Mouse (Mus musculus): Measurements from ENCODE around the gene Arhgef28.
"Not testable (repeated sequence)": the region's sequence is repeated elsewhere in the genome, so short reads cannot be mapped to it uniquely, and the experiment has no call there.

Arhgef28 gene

DNA sequence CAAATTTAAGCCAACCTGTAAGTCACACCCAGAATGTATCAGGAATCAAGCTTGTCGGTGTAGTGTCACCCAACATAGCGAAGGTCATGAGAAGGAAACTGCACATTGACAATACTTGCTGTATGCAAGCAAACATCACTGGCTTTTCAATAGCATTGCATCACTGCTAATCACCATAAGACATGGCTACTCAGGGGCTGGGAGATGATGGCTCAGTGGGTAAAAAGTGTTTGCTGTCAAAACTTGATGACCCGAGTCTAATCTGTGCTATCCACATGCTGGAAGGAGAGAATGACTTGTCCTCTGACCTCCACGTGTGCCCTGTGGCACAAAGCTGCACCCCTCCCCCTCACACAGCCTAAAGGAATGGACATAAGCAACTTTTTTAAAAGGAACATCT lies 133.0 kb downstream of the Arhgef28 start:
- DNase-seq (ENCODE audit: low spot score in 2 of 2) = no peak

DNA sequence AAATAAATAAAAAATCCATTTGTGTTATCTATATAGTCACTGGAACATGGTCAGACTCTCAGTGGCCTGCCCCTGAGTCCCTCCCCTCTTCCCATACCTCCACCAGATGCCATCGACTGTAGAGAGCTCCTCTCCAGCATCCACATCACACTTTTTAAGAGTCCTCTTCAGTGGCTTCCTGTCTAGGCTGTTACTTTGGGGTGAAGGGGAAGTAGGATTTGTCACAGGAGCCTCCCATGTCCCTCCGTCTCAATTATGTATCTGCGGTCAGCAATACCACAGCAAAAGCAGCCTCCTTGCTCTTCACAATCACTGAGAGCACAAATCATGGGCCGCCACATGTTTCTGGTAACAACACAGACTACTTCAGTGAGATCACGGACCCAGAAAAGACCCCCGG lies 135.8 kb downstream of the Arhgef28 start:
- no peak for DNase-seq (ENCODE audit: low spot score in 2 of 2)

DNA sequence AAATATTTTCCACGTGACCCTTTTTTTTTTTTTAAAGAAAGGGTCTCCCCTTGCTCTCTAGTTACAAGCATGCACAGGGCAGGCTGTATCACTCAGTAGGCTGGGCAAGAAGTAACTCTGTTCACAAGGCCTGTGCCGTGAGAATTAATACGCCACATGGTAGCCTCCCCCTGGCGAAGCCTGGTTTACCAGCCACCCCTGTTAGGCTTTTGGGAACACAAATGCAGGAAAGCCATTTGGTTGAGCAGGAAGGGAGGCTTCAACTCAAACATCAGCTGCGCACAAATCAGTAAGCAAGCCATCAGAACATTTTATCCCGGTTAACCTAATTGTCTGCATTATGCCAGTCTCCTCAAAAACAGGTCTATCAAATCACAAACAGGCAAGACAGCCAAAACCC lies 136.6 kb downstream of the Arhgef28 start:
- DNase-seq (ENCODE audit: low spot score in 2 of 2) = no peak

DNA sequence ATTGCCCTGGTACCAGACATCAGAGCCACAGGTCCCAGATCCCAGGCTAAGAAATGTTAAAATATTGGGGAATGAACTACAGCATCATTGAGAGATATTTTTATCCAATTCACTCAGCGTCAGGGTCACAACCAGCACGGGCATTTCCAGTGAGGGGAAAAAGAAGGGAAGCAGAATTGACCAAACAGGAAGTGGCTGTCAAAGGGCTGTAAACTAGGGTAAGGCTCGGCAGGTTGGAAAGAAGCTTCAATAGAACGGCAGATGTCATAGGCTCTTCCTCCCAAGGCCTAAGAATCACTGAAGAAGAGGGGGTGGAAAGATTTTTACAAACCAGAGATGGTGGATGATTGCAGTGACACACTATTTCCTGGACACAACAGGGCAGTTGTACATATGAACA lies 143.4 kb downstream of the Arhgef28 start:
- DNase-seq (ENCODE audit: low spot score in 2 of 2) = no peak

DNA sequence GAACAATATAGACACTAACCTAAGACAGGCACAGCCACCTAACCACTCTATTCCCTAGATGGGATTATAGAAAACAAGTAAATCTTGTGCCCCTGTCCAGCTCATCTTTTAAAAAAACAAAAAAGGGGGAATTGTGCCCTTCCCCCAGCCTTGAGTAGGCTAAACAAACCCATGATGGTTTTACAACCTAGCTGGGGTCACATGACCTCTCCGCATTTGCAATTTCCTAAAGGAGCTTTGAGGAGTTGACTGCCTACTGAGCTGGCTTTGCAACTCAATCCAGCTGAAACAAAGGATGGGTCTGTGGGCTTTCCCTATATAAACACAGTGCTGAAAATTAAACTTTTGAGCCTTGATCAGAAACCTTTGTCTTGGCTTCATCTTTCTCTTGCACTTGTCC lies 146.1 kb downstream of the Arhgef28 start:
- not testable (repeated sequence) for DNase-seq (ENCODE audit: low spot score in 2 of 2)

DNA sequence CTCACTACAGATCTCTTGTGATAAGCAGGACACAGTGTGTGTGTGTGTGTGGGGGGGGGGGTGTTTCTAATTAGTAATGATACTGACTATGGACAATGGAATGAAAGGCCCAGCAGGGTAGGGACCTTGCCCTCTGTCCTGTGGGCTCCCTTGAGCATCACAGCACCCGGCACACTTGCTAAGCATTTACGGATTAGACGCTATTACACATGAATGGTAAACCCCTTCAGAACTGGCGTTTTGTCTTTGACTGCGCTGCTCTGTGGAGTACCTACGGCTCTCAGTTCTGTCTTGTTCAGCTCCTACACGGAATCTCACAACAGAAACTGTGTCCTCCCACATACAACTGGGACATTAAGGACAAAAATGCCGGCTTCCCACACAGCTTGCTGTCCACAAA lies 151.0 kb downstream of the Arhgef28 start:
- no peak for DNase-seq (ENCODE audit: low spot score in 2 of 2)

DNA sequence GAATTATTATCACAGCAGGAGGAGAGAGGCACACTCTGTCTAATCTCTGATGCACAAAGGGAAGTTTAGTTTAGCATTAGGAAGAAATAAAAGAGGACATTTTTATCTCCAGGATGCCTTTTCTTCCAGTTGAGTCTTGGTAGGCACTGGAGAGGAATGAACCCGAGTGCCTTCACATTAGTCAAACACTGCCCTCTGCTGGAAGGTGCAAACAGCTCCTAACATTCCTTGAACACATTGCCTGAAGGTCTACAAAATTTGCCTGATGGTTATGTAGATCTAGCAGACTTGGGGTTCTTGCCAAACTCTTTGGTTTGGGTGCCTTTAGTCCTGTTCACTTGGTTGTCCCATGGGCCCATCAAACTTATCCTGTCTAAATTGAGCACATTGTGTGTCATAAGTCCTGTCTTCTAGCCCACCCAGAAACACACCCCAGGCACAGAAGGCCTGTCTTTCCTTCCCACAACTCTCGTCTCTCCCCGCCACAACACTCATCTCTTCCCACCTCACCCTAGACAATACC lies 165.6 kb downstream of the Arhgef28 start:
- peak in 1 of 2 experiments; percentile 51 for DNase-seq (ENCODE audit: low spot score in 2 of 2)

DNA sequence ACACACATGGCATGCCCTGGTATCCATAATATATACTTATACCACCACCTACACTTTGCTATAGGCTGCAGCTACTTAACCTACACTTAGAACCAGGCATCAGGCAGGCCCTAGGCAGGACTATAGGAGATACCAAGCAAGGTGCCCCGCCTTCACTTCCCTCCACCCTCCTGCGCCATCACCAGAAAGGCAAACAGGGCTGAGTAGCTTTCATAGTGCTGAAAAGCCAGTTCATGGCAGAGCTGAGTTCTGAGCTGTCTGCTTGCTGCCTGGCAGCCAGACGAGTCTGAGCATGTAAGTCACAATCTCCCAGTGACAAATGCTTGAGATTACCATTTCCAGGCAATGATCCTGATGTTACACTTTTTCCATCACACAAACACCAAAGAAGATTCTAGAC lies 167.5 kb downstream of the Arhgef28 start:
- DNase-seq (ENCODE audit: low spot score in 2 of 2) = no peak

DNA sequence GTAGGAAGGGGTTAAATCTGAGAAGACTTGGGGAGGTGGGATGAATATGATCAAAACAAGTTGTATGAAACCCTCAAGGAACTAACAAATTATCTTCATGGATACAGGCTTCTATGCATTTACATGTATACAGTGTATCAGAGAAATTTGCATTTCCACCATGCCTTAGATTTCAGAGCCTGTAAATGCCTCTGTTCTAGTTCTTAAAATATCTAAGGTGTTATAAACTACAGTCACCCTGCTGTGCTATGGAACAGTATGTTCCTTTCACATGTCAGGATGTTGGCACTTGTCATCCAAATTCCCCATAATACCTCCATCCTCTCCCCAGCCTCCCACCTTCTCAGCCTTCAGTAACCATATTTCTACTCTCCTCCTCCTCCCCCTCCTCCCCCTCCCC lies 168.5 kb downstream of the Arhgef28 start:
- no peak for DNase-seq (ENCODE audit: low spot score in 2 of 2)

DNA sequence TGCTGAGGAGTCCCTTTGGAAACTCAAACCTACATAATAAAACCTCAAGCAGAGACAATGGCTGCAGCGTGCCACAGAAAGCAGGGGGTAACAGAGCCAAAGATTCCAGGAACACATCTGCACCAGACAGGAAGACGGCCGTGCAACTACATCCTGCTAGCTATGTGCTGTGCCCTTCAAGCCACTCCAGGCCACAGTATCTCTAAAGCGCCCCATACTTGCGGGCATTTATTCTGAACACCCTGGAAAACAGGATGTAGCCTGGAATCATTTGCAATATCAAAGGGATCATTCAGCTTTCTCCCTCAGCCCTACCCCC lies 174.6 kb downstream of the Arhgef28 start:
- DNase-seq (ENCODE audit: low spot score in 2 of 2) = no peak

DNA sequence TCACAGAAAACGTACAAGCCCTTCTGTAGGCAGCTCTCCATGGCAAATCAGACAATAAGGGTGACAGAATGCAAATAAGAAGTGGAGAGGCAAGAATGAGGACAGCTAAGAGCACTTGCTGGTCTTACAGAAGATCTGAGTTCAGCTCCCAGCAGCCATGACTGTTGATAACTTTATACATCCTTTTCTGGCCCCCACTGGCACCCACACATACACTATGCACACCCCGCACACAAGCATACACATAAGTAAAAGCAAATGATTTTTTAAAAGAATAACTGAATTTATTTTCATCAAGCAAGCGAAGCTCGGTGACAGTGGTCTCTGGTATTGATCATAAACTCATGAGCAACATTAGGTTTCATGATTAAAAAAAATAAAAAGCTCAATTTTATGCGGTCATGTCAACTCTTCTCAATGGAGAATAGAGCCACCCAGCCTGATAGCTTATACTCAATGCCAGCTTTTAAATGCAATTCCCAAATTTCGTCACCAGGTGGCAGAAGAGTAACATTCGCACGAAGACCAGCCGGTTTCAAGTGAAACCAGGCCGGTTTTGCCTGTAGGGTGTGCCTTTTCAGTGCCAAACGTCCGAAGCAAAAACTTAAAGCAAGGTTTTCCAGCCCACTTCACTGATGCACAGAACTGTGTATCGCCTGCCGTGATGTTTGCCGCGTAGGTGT lies 175.1 kb downstream of the Arhgef28 start:
- peak; percentile 55 to 75 for DNase-seq (ENCODE audit: low spot score in 2 of 2)

DNA sequence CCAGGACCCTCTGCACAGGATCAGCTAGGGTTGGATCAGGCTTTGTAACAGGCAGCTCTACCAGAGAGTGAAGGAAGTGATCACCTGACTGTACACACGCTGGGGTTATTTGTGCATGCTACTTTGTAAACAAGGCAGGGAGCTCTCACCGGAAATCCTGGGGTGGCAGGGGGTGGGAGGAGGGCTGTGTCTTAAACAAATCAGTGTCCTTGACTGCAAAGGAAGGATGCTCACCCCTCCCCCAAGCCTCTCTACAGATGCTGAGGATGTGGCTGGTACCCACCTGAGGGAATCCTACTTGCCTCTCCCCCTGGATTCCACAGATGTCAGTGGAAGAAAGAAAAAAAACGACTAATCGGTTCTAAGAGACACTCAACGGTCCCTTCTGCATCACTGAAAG lies 176.2 kb downstream of the Arhgef28 start:
- DNase-seq (ENCODE audit: low spot score in 2 of 2) = no peak

DNA sequence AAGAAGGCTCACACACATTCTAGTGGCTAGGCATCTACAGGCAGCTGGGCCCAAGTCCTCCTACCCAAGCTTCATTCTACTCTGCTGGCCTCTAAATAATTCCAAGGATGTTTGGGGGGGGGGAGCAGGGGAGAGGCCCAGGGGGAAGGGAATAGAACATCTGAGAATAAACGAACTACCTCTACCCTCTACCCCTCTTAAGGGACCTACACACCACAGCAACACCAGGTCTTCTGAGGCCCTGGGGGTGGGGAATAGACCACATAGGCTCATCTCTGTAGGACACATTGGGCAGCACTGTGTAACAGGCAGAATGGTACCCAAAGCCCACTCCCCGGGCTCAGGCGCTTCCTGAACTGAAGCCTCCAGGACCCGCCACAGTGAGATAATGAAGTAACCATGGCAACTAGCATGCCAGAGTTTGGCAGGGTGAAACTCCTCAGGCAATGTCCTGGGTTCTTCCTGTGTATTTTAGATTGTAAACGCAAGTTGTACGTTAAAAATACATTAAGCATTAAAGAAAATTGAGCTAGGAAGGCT lies 177.5 kb downstream of the Arhgef28 start:
- no peak for DNase-seq (ENCODE audit: low spot score in 2 of 2)

DNA sequence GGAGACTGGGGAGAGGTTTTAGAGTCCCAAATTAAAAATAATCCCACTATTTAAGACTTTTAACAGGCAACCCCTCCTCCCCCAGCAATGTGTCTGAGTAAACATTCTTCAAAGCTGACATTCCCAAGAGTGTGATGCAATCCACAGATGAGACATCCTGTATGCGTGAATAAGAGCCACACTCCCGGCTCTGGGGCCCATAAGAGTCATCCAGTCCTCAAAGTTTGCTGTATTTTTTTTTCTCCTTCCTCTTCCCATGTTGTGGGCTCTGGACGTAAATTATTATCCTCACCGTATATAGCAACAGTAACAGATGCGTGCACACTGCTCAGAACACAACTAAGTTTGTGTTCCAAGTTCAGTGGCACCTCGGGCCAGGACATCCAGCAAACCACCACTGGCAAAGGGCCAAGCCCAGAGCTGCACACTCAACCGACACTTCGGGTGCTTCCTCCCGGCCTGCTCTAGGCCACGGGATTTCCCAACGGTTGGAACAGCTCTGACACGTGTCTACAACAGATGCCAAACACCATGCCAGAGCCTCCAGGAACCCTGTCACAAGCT lies 178.5 kb downstream of the Arhgef28 start:
- peak in 1 of 2 experiments; percentile 38 for DNase-seq (ENCODE audit: low spot score in 2 of 2)

DNA sequence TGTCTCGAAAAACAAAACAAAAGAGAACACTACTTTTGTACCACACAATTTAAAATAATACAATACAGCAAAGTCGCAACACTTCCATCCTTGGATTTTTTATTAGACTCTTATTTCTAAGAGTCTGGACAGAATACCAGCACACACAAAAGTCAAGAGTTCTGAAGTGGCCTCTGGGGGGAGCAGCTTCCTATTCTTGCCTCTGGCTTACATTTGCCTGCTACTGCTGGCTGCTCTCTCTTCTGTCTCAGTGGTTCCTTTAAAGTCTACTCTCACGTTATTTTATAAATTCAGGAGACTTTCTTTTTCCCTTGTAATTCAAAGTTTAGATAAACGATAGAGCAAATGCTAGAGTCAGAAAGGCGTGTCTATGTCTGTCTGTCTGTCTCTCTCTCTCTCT lies 179.1 kb downstream of the Arhgef28 start:
- no peak for DNase-seq (ENCODE audit: low spot score in 2 of 2)

DNA sequence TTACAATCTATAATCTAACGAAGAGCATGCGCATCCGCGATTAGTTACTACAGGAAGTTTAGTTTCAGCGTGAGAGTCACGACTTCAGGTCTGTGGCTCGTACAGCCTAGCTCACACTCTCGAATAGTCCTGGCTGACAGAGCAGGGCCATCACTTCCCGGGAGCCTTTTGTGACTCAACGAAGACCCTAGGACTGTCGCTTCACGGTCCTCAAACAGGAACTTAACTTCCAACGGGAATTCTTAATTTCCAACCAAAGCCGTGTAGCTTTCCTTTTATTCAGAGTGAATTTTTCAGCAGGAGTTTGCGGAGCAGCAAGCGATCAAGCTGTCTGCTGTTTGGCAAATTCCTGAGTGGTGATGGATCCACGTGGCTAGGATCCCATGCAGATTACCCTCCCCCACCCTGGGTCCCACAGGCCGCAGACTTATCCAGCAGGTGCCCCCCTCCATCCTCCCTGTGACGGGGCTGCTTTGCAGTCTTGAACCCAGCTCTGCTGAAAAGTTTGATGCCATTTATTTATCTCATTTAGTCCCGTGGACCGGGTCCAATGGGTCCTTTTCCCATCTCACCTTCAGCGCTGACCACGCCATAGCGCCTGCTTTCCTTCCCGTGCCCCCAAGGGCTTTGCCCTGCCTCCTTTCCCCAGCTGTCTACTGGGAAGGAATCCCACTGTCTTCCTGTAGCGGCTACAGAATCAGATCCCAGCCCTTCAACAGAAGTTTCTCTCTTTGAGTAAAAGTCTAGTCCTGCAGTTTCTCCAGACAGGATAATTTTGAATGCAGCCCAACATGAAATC lies 180.3 kb downstream of the Arhgef28 start:
- DNase-seq (ENCODE audit: low spot score in 2 of 2) = no peak

DNA sequence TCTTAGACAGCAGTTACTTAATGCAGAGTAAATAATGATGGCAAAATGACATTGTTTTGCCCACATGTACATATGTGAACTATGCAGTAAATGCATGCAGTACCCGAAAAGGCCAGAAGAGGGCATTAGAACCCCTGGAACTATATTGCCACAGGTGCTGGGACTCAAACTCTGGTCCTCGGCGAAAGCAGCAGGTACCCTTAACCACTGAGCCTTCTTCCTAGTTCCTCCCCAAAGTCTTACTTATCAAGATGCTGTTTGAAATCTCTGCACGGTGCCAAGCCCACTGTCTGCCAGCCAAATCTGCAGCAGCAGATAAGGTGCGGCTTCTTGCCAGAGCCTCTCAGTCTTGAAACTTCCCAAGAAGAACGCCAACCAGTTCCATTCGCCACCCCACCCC lies 181.1 kb downstream of the Arhgef28 start:
- DNase-seq (ENCODE audit: low spot score in 2 of 2) = peak; percentile 18 to 54

DNA sequence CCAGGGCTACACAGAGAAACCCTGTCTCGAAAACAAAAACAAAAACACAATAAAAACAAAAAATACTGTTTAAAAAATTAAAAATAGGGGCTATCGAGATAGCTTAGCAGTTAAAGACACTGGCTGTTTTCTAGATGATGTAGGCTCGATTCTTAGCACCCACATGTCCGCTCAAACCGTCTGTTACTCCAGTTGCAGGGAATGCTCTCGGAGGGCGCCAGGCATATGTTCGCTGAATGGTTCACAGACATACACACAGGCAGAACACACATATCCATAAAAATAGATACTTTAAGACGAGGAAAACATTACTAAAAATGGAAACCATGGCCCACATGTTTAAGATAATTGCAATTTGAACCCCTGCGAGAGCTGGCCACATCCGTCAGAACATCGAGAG lies 181.6 kb downstream of the Arhgef28 start:
- DNase-seq (ENCODE audit: low spot score in 2 of 2) = no peak

DNA sequence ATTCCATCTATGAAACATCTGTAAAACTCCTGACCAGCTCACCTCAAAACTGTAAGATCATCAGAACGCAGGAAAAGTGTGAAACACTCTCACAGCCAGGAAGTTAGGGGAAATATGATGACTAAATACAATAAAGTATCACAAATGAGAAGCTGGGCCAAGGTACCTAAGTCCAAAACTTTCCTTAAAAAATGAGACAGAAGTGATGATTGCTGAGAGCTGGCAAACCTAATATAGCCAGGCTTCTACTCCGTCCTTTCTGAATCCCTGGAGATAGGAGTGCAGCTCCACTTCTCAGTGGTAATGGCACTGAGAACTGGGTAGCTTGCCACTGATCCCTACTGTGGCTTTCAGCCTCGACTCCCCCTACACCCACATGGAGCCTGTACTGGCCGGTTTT lies 184.3 kb downstream of the Arhgef28 start:
- DNase-seq (ENCODE audit: low spot score in 2 of 2) = no peak

DNA sequence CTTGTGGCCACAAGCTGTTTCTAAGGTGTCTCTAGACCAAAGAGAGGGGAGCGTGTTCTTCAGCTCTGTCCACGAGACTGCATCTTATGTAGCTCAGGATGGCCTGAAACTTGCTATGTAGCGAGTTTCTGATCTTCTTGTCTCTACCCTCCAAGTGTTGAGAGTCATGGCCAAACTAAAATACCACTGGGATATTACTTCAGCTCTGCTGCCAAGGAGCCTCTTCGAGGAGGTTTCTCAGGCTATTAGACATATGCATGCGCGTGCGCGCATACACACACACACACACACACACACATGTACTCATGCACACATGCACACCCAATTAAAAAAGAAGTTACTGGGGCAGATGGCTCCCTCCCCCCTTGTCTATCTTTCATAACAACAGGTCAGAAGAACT lies 187.4 kb downstream of the Arhgef28 start:
- DNase-seq (ENCODE audit: low spot score in 2 of 2) = not testable (repeated sequence)

DNA sequence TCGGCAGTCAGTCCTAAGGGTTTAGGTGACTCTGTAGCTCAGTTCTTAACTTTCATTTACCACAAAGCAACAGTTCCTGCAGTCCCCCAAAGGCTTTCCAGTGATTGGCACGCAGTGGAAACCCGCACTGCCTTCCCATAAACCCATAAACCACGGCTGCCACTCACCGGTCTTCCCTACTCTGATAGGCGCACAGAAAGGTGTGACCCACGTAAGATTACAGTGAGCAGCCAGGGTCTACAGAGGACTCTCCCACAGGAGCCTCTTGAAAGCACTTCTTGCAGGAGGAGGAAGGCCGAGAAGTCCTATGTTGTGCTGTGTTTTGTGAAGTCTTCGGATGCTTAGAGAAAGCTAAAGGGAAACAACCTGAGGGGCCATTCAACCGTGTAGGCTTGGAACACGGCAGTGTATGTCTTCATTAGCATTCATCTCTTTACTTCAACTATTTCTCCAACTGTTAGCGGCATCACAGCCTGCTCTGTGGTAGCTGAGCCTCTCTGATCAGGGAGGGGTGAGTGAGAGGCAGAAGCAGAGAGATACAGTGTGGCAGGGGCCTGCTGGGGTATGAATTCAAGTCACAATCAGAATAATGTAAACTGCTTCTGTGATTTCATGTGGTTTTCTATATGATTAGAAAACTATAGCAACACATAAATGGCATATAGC lies 189.2 kb downstream of the Arhgef28 start:
- DNase-seq (ENCODE audit: low spot score in 2 of 2) = no peak

Data from spleen, postnatal 10 days (tissue).